Mouse (Mus musculus) 3T3-L1 (cell line): ENCODE data around the gene Rpgrip1.

ENCODE experiments used
- DNase-seq: peaks from one replicate; pipeline ENCODE4 v3.0.0-alpha.2; 2015; ENCODE audit warnings: low read depth, low spot score

The Rpgrip1 gene

DNA sequence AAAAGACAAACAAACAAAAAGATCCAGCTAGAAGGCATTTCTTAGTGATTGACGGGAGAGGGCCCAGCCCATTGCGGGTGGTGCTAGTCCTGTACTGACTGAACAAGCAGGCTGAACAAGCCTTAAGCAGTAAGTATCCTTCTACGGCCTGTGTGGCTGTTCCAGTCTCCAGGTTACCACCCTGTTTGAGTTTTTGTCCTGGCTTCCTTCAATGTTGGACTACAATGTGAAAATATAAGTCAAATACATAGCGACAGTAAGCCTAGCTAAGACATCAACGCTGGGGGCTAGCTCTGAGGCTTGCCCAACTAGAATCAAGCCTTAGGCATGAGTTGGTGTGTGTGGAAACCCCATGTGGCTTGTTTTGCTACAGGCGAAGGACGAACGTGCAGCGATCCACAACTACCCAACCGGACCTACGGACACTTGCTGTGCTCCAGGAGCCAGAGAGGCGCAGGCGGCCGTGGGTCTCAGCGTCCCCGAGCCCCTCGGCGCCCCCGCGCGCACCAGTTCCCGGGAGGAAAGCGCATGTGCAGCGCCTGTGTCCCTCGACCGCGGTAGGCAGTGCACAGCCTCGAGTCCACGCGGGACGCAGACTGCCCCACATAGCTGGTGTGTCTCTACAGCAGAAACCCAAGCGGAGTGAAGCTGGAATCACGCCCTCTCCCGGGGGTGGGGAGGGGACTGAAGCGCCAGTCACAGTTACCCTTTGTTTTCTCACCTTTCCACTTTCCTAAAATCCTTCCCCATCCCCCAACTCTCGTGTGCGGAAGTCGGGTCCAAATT, 8.5 kb downstream of the Rpgrip1 start:
- DNase-seq: no peak

DNA sequence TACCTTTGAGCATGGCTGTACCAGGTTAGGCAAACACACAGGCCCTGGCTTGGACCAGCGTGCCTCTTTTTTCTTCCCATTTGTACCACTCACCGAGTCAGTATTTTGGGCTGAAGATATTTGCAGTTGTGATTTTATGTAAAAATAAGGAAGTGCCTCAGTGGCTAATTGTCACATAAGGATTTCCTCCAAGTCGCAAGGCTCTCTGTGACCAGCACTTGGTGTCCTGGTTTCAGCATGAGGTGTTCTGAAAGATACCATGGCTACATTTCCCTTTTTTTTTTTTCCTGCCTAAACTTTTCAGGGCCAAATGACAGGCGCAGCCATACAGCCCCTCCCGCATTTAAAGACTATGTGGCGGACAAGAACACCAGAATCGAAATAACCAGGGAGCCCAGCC, 9.7 kb downstream of the Rpgrip1 start:
- no peak for DNase-seq

DNA sequence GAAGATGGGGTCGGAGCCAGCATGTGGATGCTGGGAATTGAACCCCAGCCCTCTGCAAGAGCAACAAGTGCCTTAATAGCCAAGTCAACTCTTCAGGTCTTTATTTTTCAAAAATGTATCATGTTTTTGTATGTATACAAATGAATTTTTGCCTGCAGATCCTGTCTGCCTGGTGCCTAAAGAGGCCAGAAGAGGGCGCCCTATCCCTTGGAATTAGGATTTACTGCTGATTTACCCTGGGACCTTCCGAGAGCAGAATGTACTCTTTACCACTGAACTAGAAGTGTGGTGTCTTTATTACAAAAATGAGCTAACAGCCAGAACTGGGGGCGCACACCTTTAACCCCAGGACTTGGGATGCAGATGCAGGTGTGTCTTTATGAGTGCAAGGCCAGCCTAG, 13.4 kb downstream of the Rpgrip1 start:
- peak; percentile 86 for DNase-seq

DNA sequence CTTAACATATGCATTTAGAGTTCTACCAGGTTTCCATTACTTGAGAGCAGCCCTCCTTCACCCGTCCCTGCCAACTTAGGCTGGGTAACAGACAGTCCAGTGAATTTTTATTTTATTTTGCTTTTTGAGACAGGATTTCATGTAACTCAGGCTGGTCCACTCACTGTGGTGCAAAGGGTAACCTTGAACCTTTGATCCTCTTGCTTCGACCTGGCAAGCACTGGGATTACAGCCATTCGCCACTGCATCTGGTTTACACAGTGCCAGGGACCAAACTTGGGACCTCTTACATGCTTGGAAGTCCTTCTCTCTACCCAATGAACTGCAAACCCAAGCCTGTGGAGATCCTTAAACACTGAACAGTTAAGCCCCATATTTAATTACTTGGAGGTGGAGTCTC, 14.1 kb downstream of the Rpgrip1 start:
- DNase-seq: no peak

DNA sequence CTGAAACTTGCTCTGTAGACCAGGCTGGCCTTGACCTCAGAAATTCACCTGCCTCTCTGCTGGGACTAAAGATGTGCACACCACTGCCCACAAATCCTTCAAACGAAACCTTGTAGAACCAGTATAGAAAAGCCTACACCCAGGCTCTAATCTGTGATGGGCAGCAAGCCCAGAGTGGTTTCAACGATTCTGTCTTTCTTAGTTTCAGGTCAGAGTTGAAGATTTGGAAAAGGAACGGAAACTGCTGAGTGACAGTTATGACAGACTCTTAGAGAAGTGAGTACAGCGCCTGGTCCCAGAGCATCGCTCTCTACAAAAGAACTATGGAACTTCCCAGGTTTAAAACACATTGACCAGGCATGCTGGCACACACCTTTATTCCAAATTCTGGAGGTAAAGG, 23.1 kb downstream of the Rpgrip1 start:
- DNase-seq: no peak

DNA sequence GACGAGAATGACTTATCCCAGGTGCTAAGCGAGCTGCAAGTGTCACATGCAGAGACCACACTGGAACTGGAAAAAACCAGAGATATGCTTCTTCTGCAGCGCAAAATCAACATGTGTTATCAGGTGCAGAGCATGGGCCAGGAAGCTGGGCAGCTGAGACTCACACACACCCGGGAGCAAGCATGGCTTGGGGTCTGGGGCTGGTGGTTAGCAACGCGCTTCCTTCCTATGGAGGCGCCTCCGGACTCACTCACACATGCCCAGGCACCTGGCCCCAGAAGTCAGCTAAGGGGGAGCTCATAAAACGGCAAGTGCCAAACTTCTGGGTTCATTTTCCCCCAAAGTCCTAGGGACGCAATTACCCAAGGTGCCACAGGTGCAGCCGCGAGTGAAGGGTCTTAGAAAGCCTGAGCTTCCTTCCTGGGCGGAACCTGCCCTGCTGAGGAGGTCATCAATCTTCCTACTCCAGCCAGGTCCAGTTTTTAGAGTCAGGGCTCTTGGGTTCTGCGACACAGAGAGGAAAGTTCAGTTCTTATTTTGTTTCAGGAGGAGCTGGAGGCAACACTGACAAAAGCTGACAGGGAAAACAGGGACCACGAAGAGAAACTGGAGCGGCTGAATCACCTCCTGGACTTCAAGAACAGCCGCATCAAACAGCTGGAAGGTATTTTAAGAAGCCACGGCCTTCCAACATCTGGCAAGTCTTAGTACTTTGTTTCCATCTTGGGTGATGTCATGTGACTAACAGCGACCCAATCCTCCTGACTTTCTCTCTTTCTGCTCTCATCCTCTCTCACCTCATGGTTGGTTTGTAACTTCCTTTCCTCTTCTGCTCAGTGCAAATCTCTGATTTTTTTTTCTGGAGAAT, 30.3 kb downstream of the Rpgrip1 start:
- peak; percentile 71 for DNase-seq

DNA sequence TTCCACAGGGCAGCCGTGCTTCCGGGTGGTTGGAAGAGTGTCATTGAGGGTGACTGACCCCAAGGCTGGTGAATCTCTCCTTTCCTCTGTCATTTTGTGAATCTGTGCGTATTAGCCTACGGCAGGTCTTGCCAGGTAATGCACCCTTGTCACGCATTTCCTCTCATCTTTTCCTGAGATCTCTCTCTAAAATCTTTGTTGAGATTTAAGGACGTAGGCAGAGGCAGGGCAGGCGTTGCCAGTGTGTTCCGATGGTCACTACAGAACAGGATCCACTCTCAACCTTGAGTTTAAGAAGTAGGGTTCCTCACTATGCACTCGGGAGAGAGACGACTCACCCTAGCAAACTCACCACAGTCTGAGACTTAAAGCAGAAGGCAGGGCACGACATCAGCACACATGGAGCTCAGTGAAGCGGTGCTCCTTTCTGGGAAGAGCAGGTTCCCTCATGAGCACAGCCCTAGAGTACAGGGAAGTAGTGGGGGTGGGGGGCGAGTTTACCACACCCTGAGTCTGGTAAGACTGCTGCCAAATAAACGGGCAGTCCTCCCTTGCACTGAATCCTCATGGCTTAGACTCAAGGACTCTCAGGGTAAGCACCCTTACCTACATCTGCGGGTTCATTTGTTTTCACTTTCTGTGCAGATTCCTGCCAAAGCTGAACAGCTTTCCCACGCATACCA, 31.1 kb downstream of the Rpgrip1 start:
- peak; percentile 35 for DNase-seq

DNA sequence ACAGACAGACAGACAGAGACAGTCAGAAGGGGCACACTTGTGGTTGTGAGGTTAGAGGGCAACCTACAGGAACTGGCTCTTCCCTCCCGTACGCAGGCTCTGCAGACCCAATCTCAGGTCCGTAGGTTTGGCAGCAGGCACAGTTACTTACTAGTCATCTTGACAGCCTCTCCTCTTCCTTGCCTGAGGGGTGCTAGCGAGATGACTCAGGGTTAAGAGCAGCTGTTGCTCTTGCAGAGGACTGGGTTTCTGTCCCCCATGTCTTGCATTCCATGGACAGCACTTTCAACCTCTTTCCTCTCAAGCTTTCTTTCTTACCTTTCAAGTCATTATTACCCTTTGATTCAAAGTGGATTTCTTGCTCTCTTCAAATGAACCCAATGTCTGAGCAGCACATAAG, 33.7 kb downstream of the Rpgrip1 start:
- peak; percentile 79 for DNase-seq

DNA sequence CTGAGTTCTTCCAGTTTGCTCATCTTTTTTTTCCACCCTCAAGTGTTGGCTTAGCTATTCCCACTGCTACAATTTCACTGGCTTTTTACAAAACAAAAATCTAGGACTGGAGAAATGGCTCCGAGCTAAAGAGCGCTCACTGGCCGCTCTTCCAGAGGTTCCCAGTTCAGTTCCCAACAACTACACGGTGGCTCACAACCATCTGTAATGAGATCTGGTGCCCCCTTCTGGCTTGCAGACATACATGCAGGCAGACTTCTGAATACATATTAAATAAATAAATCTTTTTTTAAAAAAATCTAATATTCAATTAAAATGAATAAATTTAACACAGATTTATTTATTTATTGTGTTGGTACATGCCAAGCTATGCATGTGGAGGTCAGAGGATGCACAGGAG, 36.0 kb downstream of the Rpgrip1 start:
- DNase-seq: peak; percentile 43

DNA sequence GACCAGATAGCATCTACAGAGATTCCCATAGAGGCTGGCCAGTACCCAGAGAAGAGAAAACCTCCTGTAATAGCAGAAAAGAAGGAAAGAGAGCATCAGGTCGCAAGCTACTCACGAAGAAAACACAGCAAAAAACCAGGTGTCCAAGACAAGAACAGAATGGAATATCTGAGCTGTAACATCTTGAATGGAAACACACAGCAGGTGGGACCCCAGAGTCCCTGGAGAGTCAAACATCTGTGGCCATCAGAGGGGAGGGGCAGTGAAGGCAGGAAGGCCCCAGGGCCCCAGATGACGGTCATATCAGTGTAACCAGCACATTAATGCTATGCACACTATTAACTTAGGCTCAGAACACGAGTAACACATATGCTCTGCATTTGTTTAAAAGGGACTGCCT, 39.4 kb downstream of the Rpgrip1 start:
- DNase-seq: no peak

DNA sequence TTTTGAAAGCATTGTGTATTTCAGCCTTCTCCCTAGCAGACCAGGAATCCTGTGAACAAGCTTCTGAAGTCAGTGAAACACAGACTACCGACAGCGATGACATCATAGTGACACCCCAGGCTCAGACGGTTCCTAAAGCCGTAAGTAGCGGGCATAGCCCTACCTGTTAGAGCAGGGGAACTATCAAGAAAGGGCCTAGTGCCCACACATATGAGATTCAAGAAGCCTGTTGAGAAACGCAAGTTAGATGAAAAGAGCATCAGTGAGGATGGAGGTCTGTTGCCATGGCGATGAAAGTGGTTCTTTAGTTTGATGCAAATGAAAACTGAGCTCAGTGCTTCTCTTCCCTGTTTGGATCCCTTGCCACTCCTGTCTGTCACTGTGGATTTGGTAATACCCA, 41.7 kb downstream of the Rpgrip1 start:
- no peak for DNase-seq

DNA sequence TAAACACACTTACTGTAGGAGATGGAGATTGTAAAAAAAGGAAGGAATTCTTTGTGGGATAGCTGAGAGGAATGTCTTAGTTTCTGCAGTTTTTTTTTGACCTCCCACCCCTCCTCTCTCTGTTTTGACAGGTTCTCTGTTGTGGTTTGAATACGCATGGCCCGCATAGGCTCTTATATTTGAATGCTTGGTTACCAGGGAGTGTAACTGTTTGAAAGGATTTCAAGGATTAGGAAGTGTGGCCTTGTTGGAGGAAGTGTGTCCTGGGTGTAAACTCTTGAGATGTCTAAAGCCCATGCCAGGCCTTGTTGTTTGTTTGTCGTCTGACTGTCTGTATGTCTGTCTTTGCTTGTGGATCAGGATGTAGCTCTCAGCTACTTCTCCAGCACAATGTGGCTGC, 42.1 kb downstream of the Rpgrip1 start:
- DNase-seq: no peak

DNA sequence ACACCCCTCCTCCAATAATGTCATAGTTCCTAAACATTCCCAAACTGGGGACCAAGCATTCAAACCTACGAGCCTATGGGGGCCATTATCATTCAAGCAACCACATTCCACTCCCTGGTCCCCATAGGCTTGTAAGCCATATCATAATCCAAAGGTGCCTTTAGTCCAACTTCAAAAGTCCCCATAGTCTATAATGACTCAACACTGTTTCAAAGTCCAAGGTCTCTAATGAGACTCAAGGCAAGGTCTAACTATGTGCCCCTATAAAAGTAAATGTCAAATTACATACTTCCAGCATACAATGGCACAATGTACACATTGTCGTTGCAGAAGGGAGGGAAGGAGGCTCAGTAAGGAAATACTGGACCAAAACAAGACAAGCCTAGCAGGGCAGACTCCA, 44.5 kb downstream of the Rpgrip1 start:
- DNase-seq: no peak

DNA sequence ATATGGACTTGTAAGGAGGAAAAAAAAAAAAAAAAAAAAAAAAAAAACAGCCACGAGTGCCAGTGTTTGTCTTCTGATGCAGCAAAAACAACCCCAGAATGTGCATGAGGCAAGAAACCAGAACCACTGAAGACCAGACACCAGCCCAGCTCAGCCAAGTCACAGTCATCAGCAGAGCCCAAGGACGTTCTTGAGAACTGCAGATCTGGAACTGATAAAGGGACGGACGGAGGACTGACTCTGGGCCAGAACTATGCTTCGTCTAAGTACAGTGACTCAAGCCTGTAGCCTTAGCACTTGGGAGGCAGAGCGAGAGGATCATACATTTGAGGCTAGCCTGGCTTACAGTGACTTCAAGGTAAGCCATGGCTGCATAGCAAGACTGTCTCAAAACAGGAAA, 50.4 kb downstream of the Rpgrip1 start:
- DNase-seq: no peak

DNA sequence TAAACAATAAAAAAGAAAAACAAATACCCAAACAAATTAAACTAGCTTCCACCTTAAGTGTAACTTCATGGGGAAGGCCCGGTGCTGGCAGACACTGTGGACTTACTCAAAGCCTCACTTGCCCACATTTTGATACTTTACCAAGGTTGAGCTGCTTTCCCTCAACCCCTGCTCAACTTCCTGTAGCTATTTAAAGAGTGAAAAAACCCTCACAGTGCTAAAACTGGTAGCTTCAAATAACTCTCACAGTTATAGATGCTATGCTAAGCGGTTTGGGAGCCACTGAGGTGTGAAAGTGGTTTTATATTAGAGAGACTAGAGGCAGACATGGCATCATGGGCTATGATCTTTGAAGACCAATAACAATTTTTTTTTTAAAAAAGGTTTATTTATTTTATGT, 56.1 kb downstream of the Rpgrip1 start:
- no peak for DNase-seq

DNA sequence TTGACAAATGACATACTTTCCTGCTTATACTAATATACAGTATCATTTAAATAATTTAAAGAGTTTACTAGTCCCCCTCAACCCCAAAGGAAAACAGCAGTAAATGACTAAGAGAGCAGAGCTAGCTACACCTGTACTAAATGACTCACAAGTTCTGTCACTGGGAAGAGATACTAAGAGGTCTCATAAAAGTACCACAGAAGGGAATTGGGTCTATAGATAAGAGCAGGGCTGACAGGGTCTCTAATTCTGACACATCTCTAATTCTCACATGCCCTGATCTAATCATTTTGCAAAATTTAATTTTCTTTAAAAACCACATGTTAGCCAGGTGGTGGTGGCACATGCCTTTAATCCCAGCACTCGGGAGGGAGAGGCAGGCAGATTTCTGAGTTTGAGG, 78.3 kb downstream of the Rpgrip1 start:
- no peak for DNase-seq

DNA sequence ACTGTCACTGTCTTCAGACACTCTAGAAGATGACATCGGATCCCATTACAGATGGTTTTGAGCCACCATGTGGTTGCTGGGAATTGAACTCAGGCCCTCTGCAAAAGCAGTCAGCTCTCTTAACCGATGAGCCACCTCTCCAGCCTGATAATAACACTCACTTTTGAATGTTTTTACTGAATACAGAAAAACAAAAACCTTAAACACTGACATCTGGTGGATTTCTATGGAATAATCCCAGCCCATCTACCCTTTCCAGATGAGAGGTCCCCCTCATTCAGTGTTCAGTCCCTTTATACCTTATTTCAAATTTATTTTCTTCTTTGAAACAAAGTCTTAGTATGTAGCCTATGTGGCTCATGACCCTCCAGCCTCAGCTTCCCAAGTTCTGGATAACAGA, 79.0 kb downstream of the Rpgrip1 start:
- peak; percentile 66 for DNase-seq

DNA sequence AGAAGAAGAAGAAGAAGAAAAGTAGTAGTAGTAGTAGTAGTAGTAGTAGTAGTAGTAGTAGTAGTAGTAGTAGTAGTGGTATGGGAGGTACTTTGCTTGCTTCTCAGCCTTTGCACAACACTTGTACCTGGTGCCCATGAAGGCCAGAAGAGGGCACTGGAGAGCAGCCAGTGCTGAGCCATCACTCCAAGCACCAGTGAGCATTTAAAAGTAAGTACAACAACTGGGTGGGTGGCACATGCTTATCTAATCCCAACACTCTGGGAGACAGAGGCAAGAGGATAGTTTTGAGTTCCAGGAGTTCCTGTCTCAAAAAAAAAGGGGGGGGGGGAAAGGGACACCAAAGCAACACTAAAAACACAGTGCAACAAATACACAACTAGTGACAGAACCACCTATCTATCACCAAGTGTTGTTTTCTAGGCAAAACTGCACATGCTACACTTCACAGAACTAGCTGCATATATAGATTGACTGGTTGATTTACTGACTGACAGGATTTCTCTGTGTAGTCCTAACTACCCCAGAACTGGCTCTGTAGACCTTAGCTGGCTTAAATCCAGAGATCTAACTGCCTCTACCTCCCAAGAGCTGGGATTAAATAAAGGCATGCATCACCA, 80.3 kb downstream of the Rpgrip1 start:
- peak; percentile 73 for DNase-seq

DNA sequence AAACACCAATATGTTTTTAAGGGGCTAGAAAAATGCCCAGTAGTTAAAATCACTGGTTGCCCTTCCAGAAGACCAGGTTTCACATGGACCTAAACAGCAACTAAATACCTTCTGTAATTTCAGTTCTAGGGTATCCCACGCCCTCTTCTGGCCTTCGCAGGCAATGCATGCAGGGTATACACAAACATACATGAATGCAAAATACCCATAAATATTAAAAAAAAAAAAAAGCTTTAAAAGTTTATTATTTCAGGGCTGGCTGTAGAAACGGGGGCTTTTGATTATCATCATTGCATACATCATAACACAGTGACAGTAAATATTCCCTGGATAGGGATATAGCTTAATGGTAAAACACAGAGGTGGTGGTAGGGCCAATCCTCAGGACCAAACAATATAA, 85.2 kb downstream of the Rpgrip1 start:
- peak; percentile 89 for DNase-seq

DNA sequence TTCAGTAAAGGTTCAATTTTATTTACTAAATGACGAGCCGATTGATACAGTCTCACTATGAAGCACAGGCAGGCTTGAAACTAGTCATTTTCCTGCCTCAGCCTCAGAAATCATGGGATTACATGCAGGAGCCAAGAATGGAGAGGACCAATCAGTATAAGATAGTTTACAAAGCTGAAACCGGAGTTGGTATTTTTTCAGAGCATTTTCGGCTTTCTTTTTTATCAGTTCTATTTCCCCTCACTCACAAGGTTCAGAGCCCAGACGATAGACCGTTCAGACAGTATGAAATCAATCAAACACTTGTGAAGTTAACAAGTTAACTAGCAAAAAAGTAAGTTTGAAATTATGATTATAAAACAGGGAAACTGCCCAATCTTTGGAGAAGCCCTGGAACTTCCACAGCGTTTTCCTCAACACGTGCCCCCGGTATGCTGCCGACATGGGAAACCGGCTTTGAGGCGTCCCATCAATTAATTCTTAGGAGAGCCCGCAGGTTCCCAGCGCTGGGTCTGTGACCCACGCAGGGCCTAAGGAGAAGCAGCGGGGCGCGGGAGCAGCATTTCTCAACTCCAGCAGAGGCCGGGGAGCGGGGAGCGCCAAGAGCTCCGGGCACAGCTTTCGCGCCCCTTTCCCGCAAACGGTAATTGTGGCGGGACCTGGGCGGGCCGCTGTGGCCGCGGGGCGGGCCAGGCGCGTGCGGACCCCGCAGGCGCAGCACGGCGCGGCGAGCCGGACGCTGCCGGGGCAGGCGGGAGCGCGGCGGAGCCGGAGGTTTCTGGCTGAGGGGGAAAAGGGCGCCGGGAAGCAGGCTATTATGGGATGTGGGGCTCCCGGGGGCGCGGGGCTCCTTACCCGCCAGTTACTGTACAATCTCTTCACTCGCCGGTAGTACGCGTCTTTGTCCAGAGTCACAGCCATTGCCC, 86.0 kb downstream of the Rpgrip1 start:
- DNase-seq: peak; percentile 59
